Mouse (Mus musculus) kidney, postnatal 10 days (tissue): ENCODE measurements at regions not wholly inside any gene's neighbourhood (a gene's known extent, or its start where the extent isn't known, plus 50 kb on each side); places are given as distances from the start of the nearest gene placed in this dataset.

Experiments
- DNase-seq: peaks from one replicate; pipeline ENCODE4 v3.0.0; 2021; ENCODE audit warnings: mixed read lengths

GRCm38 (mm10) chr7:83195896-83196537, 328.9 kb downstream of the Mex3b start:
- no peak for DNase-seq

- DNase-seq = no peak
Observed at GRCm38 (mm10) chr7:83197490-83197889, 330.4 kb downstream of the Mex3b start.

- no peak for DNase-seq
Observed at GRCm38 (mm10) chr7:83201126-83201686, 334.1 kb downstream of the Mex3b start.

DNA sequence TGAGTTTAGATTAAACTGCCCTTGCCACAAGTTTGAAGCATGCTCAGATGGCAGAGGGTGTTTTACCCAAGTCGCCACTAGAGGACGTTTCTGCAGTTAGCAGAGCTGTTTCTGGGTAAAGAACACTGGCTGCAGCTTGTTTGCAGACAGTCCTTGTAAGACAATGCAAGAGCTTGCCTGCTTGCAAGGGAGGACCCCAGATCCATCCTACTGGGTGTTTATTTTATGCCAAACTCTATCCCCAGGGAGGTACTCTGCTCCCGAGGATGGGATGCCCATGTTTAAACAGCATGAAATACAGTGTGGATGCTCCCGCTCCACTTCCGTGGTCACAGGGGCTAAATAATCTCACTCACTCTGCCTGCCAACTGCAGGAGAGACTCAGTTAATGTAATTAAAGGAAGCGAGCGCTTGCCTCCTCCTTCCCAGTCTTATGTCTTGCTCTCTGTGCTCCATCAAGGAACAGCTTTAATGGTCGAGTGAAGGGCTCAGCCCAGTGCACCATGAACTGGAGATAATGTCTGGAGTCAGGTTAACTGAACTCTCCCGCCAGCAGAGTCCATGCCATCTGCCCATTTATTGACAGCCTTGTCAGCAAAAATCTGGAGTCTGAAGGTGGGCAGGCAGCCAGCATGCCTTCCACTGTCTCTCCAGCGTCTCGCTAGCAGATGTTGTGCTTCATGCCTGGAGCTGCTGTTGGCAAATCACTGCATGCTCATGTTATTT, 334.8 kb downstream of the Mex3b start:
- peak; percentile 80 for DNase-seq

- no peak for DNase-seq
Observed at GRCm38 (mm10) chr7:83203311-83204012, 336.3 kb downstream of the Mex3b start.

DNA sequence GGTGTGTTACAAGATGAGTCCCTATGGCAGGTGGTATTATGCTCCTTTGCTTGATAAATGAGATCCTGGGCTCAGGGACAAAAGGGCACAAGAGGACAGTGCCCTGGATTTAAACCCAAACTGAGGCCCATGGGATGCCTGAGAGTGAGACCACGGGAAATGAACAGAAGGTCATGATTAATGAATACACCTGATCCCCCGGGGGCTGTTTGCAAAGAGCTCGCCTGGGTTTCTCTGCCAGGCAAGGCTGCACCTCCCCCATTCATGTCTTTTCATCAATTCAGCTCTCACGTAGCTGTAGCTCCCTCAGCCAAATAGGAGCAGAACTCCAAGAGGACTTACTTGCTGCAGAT, 336.9 kb downstream of the Mex3b start:
- DNase-seq = no peak

GRCm38 (mm10) chr7:83204701-83205100, 337.6 kb downstream of the Mex3b start:
- DNase-seq = no peak

DNA sequence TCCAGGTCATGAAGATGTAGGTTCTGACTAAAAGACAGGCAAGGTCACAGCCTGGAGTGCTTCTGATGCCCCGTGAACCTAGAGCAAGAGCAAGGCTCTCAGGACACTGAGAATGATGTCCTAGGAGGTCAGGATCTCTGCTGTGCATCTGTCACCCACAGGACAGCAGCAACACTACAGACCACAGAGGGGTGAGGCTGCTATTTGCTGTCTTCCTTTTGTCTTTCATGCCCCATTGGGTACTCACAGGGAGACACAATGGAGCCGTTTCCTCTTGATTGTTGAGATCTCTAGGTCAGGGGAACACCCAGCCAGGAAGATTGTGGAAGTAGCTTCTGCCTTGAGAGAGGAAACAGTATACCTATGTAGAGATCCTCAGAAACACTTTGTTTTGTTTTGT, 339.9 kb downstream of the Mex3b start:
- DNase-seq = no peak

GRCm38 (mm10) chr7:83211611-83212010, 344.5 kb downstream of the Mex3b start:
- DNase-seq = no peak

GRCm38 (mm10) chr7:83222029-83222722, 355.0 kb downstream of the Mex3b start:
- no peak for DNase-seq

GRCm38 (mm10) chr7:83227262-83228108, 357.2 kb upstream of the Tmc3 start:
- DNase-seq = no peak

DNA sequence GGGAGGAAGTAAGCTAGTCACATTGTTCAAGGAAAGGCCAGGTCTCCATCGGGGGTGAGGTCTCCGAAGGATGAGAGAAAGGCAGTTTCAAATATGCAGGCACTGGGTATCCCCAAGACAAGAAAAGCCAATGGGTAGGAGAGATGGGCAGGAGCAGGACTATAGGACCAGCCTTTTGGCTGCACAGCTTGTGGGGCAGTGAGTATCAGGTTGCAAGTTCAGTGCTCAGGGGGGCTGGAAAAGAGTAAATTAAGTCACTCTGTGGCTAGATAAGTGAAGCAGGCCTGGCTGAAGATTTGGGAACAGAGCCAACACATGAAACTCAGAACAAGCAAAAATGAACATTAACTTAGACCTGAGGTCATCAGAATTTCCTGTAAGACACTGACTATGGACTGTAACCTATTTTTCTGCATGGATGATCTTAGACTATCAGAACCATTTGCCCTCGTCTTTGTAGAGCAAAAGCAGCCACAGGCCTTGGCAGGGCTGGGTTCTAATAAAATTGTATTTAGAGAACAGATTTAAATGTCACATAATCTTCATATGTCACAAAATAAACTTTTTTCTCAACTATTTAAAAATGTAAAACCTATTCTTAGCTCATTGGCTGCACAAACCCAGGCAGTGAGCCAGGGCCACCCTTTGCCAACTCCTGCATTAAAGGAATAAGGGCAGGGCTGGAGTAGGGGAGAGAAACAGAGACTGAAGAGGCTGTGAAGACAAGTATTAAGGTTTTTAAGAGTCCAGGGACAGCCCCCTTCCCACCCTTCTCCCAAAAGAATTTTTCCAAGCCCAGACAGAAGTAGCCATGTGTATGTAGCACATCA, 354.0 kb upstream of the Tmc3 start:
- DNase-seq = peak; percentile 41

GRCm38 (mm10) chr7:83235659-83236058, 349.1 kb upstream of the Tmc3 start:
- no peak for DNase-seq

- DNase-seq = no peak
Observed at GRCm38 (mm10) chr7:83237336-83237735, 347.4 kb upstream of the Tmc3 start.

- no peak for DNase-seq
Observed at GRCm38 (mm10) chr7:83238091-83238490, 346.6 kb upstream of the Tmc3 start.

DNA sequence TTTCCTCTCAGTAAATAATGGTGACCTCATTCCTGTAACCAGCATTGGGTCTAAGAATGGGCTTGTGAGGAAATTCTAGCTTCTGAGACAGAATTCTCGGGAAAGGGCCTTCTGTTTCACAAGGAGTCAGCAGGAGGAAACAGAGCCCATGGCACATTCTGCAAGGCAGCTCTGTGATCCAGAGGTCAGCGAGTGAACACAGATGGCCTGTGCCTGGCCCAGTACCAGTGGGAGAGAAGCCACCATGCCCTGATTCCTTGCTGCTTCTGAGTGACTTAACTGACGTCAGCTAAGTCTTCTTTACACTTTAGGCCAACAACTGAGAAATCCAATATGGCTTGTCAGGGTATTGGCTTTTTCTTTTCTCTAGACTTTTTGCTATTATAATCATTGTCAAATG, 342.5 kb upstream of the Tmc3 start:
- peak; percentile 45 for DNase-seq

DNA sequence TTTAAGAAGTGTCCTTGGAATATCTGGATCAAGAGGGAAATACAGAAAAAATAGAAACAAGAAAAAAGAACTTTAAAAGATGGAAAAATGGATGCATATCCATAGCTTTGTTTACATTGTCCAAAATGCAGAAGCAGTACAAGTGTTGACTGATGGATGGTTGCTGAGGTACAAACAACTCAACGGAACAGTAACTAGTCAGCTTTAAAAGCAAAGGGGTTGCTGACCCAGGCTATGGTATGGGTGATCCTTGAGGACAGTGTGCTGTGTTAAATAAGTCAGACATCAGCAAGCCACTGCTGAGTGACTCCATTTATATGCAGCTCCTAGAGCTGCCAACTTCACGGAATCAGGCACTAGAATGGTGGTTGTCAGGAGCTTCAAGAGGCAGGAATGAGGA, 338.9 kb upstream of the Tmc3 start:
- no peak for DNase-seq

DNA sequence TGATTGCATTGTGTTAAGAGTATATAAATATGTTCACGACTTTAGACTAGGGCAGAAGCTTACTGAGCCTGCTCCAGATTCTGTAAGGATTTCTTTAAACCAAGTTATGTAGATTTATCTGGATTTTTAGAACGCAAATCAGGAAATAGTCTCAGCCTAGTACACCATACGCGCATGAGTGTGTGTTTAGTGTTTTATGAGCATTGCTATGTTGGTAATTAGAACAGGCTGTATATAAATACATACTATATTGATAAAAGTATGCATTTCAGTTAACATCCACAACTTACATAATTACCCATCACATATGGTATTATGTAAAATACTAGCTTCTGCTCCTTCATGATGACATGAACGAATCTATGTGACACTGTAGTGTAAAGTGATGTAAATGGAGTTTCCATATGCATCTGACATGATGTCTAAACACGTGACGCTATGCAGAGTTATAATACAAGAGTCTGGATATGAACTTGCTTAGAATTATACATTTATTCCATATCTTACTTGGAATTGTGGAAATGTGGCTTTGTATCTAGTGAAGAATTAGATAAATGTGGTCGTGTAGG, 332.6 kb upstream of the Tmc3 start:
- no peak for DNase-seq

GRCm38 (mm10) chr7:83253001-83253400, 331.7 kb upstream of the Tmc3 start:
- DNase-seq = peak; percentile 28

DNA sequence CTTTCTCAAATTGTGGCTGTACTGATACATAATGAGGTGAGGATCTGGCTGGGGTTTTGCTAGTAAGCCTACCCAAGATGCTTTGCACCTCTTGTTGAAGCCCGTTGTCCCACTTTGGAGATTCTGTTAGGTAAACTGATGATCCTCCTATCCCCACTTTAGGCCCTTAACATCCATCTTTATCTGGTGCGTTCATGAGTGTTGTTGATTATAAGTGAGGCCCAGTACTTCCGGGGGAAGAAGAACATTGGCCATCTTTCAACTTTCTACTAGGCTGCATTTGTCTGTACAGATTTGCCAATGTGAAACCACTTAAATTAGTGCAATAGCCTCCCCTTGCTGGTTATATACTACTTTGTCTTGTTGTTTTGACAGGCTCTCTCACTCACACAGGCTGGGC, 331.3 kb upstream of the Tmc3 start:
- DNase-seq = no peak

GRCm38 (mm10) chr7:83254411-83254810, 330.3 kb upstream of the Tmc3 start:
- no peak for DNase-seq
